Mouse (Mus musculus) forebrain, embryonic 12.5 days (tissue): ENCODE data around the gene Gm11568. TPM values are rescaled to one million over a fixed set of nuclear protein-coding genes. Genes with fewer than 3 reads are reported as not detected.
A peak's percentile ranks its signal among the peaks of the same experiment; 100 is the strongest.
"Not testable (repeated sequence)": the region's sequence is repeated elsewhere in the genome, so short reads cannot be mapped to it uniquely, and the experiment has no call there.

ENCODE experiments used
- ATAC-seq: fragments of 200-750 bp; cut with Nextera tagmentation; 2 replicates; pipeline ENCODE4 v1.8.0; 2017; ENCODE audit warnings: moderate TSS enrichment; ENCODE audit not compliant: low FRiP score
- H3K27ac ChIP-seq: fragments of 300-500 bp; sonication (generic); 2 replicates; pipeline ENCODE4 v1.5.1; 2016; ENCODE audit warnings: mild to moderate bottlenecking
- H3K27me3 ChIP-seq: fragments of 300-500 bp; sonication (generic); 2 replicates; pipeline ENCODE4 v1.6.1; 2016; ENCODE audit warnings: mild to moderate bottlenecking
- H3K36me3 ChIP-seq: fragments of 300-500 bp; sonication (generic); replicated peaks from 2 replicates; pipeline ENCODE4 v1.6.1; 2016; ENCODE audit warnings: mild to moderate bottlenecking
- H3K4me1 ChIP-seq: fragments of 300-500 bp; sonication (generic); 2 replicates; pipeline ENCODE4 v1.6.1; 2016
- H3K4me2 ChIP-seq: fragments of 300-500 bp; sonication (generic); 2 replicates; pipeline ENCODE4 v1.6.1; 2016; ENCODE audit warnings: mild to moderate bottlenecking, moderate library complexity
- H3K4me3 ChIP-seq: fragments of 300-500 bp; sonication (generic); replicated peaks from 2 replicates; pipeline ENCODE4 v1.5.1; 2016; ENCODE audit warnings: mild to moderate bottlenecking
- H3K9ac ChIP-seq: fragments of 300-500 bp; sonication (generic); 2 replicates; pipeline ENCODE4 v1.6.1; 2016; ENCODE audit warnings: mild to moderate bottlenecking
- H3K9me3 ChIP-seq: fragments of 300-500 bp; sonication (generic); 2 replicates; pipeline ENCODE4 v1.6.1; 2016
- WGBS: fragments of 180-500 bp; shearing (Covaris S2); methylation state at CpG from one replicate; pipeline ENCODE4 v1.1.7; 2016; 5-methylcytosine and 5-hydroxymethylcytosine counted together
- polyA plus RNA-seq: library from polyadenylated mRNA; unstranded; fragments of >200 nt; fragmentation: Nextera tagmentation; extraction: Ambion mirVana; gene quantifications from 2 replicates; pipeline ENCODE4 v1.2.1, GENCODE M21; 2016

The Gm11568 gene
- not detected in 2 replicates for polyA plus RNA-seq

DNA sequence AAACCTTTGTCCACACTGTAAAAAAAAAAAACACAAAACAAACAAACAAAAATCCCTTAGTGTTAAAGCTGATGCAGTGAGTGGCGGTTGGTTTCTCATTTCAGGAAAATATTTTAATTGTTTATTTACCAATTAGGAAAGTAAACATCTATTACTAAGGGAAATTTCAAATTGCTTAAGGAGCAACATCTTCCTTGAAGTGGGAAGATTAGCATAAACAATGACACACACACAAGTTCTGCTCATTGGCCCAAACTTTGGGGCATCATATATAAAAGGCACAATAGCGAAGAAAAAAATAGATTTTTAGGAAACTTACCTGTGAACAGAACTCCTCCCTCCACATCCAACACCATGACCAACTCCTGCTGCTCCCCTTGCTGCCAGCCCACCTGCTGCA, at the start of gene Gm11568:
TSS of gene Gm11568 (plus strand) at position 301 of the 400 bp plus-strand sequence.
- no peaks in the 10 kb centered on the region for H3K36me3 ChIP-seq
- H3K9me3 ChIP-seq, result no peaks in the 10 kb centered on the region
- H3K9ac ChIP-seq, result no peak within 1 kb of the TSS
- 88% methylated on average over 2 of the region's 2 CpGs for WGBS
- no peak for ATAC-seq
- no peak within 1 kb of the TSS for H3K27ac ChIP-seq
- no peak within 1 kb of the TSS for H3K4me2 ChIP-seq
- H3K4me1 ChIP-seq, result no peaks in the 10 kb centered on the region
- H3K27me3 ChIP-seq, result no peaks in the 10 kb centered on the region
- H3K4me3 ChIP-seq, result no peak within 1 kb of the TSS

DNA sequence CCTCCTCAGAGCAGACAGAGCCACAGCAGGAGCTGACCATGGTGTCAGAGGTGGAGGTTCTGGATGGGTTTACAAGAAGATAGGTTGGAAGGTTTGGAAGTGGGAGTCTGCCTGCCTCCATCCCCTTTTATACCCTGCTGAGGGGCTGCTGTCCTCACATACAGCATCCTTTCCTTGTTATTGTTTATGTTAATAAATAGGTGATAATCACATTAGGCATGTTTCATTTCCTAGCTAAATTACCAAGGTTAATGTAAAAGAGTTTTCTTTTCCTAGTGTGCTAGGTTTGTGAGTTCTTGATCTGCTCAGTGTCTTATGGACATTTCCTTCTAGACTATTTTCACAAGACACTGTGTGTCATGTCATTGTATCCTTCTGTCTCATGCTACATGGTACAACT, 47.9 kb upstream of the Gm11568 start, which contains the start of gene Krtap4-13:
TSS of gene Krtap4-13 (minus strand) at position 101 of the 400 bp plus-strand sequence.
- not testable (repeated sequence) for H3K36me3 ChIP-seq, H3K9ac ChIP-seq, H3K4me1 ChIP-seq, H3K27me3 ChIP-seq, H3K27ac ChIP-seq, H3K9me3 ChIP-seq, ATAC-seq, H3K4me2 ChIP-seq, H3K4me3 ChIP-seq

DNA sequence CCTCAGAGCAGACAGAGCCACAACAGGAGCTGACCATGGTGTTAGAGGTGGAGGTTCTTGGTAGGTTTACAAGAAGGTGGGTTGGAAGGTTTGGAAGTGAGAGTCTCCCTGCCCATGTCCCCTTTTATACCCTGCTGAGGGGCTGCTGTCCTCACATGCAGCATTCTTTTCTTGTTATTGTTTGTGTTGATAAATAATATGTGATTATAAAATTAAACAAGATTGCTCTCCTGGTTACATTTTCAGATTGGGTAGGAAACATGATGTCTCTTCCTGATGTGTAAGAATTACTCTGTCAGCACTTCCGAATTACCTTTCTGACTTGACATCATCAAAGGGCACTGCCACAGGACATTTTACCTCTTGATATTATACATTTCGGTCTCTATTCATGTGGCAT, 42.2 kb upstream of the Gm11568 start, which contains the start of gene Gm11564:
TSS of gene Gm11564 (minus strand) at position 101 of the 400 bp plus-strand sequence.
- H3K4me2 ChIP-seq, H3K4me3 ChIP-seq, H3K9me3 ChIP-seq, ATAC-seq, H3K9ac ChIP-seq, H3K4me1 ChIP-seq, H3K36me3 ChIP-seq, H3K27me3 ChIP-seq: not testable (repeated sequence)
- 0 out of 2 replicates have a peak within 1 kb of the TSS, but pooled peaks have one; percentile 13 for H3K27ac ChIP-seq
- 86% methylated on average over 2 of the region's 2 CpGs for WGBS

DNA sequence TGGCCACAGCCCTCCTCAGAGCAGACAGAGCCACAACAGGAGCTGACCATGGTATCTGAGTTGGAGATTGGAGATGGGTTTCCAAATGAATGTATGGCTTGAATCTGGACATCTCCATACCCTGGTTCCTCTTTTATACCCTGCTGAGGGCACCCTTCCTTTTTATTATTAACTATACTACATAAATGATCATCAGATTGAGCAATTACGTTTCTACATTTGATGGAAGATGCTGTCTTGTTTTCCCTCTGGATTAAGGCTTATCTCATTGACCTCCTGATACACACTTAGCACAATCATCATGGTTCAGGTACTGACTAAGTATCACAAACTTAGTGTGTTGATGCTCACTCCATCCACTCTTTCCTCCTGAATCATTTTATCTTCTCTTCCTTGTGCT, 19.8 kb upstream of the Gm11568 start, which contains the start of gene 2300003K06Rik:
TSS of gene 2300003K06Rik (minus strand) at position 101 of the 400 bp plus-strand sequence.
- WGBS, result 87% methylated on average over 1 of the region's 1 CpGs
- Histone ChIP-seq H3K36me3 (no peaks in the 10 kb centered on the region), H3K27ac (no peak within 1 kb of the TSS), H3K9me3 (no peaks in the 10 kb centered on the region), H3K4me3 (no peak within 1 kb of the TSS), H3K9ac (no peak within 1 kb of the TSS), H3K4me1 (peaks cover 8% of the 10 kb centered on the region; the same call in 1 of the 2 replicates), H3K27me3 (no peaks in the 10 kb centered on the region), H3K4me2 (no peak within 1 kb of the TSS)
- no peak for ATAC-seq

DNA sequence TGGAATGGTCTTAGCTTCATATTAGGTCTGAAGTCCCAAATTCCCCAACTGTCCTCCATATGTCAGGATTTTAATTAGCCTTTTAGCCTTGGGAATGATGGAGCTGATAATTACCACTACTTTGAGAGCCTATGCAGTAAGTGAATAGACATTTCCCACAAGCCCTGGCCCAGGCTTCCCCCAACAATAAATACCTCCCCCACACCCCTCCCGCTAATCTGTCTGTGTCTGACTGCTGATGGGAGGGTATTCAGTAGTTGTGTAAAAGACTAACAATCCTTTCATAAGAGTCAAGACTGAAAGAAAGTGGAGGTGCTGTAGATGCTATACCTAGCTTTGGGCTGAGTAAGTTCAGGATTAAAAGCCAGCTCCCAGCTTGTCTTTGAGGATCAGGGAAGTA, 15.5 kb upstream of the Gm11568 start:
- no peaks in the 10 kb centered on the region for H3K27me3 ChIP-seq
- 44% methylated on average over 1 of the region's 1 CpGs for WGBS
- no peak; the same call in 1 of the 2 replicates for ATAC-seq

DNA sequence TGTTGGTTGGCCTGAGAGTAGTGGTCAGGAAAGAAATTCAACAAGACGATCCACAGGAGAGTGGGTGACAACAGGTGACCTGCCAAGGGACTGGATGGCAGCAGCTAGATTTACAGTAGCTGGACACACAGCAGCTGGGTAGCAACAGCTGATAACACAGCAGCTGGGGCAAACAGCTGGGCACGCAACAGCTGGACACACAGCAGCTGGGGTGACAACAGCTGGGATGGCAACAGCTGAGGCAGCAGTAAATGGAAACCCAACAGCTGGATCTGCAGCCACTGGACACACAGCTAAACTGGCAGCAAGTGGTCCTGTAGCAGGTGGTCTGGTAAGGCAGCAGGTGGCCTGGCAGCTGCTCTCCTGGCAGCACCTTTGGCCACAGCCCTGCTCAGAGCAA, 11.0 kb upstream of the Gm11568 start:
- Histone ChIP-seq H3K4me1 (peaks cover 8% of the 10 kb centered on the region; the same call in 1 of the 2 replicates), H3K9ac (no peak overlapping the region)
- WGBS, result 90% methylated on average over 2 of the region's 2 CpGs

More for the DNA sequence above, 15.5 kb upstream of the Gm11568 start:
- H3K9me3 ChIP-seq, result no peaks in the 10 kb centered on the region
- no peaks in the 10 kb centered on the region for H3K36me3 ChIP-seq
- H3K4me2 ChIP-seq, result no peak overlapping the region
- no peak overlapping the region for H3K9ac ChIP-seq
- no peak overlapping the region for H3K27ac ChIP-seq
- H3K4me3 ChIP-seq, result no peak overlapping the region
- peaks cover 8% of the 10 kb centered on the region; the same call in 1 of the 2 replicates for H3K4me1 ChIP-seq

DNA sequence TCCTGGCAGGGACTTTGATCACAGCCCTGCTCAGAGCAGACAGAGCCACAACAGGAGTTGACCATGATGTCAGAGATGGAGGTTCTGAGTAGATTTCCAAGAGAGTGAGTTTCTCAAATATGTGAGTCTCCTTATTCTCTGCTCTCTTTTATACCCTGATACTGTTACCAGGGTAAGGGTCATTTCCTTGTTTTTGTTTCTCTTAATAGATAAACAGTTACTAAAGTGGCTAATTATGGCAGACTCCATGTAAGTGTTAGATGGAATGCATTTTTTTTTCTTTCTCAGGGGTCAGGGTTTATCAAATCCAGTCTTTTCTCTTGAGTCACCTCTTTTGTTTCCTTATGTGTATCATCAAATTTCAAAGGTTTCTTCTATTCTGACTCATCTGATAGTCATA, 6.2 kb upstream of the Gm11568 start, which contains the start of gene Krtap4-16:
TSS of gene Krtap4-16 (minus strand) at position 101 of the 400 bp plus-strand sequence.
- Histone ChIP-seq H3K9ac (no peak within 1 kb of the TSS), H3K27me3 (no peaks in the 10 kb centered on the region), H3K4me1 (no peaks in the 10 kb centered on the region), H3K4me3 (no peak within 1 kb of the TSS), H3K9me3 (no peaks in the 10 kb centered on the region), H3K36me3 (no peaks in the 10 kb centered on the region), H3K27ac (peak within 1 kb of the TSS; percentile 42; the same call in 1 of the 2 replicates), H3K4me2 (no peak within 1 kb of the TSS)
- no peak for ATAC-seq

More for the DNA sequence above, 11.0 kb upstream of the Gm11568 start:
- ATAC-seq, result no peak
- Histone ChIP-seq H3K36me3 (no peaks in the 10 kb centered on the region), H3K4me3 (no peak overlapping the region), H3K9me3 (no peaks in the 10 kb centered on the region), H3K27me3 (no peaks in the 10 kb centered on the region), H3K27ac (no peak overlapping the region), H3K4me2 (no peak overlapping the region)

DNA sequence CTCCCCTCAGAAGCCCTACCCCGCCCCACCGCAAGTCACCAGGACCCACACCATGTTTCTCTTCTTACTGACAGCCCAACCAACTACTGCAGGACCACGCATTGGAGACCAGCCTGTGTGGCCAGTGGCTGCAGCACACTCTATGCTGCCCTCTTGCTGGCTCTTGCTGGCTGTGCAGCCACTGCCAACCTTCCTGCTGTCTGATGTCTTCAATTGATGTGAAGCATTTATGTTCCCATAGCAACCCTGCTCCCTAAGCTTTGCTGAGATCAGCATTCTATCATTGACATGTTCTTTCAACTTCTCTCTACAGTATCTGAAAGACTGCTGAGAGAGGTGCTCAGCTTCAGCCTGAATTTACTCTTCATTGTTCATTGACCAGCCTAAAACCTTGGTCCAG, 3.6 kb upstream of the Gm11568 start:
- 60% methylated on average over 3 of the region's 3 CpGs for WGBS
- H3K27ac ChIP-seq, result no peak overlapping the region
- H3K9ac ChIP-seq, result no peak overlapping the region
- no peak overlapping the region for H3K4me3 ChIP-seq
- no peak overlapping the region for H3K4me2 ChIP-seq
- H3K9me3 ChIP-seq, result no peaks in the 10 kb centered on the region
- H3K4me1 ChIP-seq, result no peaks in the 10 kb centered on the region
- H3K36me3 ChIP-seq, result no peaks in the 10 kb centered on the region
- H3K27me3 ChIP-seq, result no peaks in the 10 kb centered on the region
- no peak for ATAC-seq

DNA sequence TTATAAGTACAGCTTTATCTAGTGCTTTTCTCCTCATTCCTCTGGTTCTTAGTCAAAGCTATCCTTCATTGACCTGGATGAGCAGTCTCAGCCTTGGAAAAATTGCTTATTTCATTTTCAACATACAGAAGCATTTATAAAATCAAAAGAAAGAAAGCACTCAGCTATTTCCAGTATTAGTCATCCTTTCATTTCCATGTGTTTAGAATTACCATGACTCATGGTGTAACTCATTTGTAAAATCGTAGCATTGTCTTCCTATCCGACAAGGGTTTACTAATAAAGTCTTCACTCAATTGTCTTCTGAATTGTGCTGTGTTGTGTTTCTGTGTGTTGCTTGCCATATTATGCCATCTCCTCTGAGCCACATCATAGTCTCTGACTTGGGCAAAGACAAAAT, 1.0 kb downstream of the Gm11568 start:
- Histone ChIP-seq H3K27me3 (no peaks in the 10 kb centered on the region), H3K4me2 (no peak overlapping the region), H3K9me3 (no peaks in the 10 kb centered on the region), H3K4me1 (no peaks in the 10 kb centered on the region), H3K27ac (no peak overlapping the region), H3K36me3 (no peaks in the 10 kb centered on the region), H3K4me3 (no peak overlapping the region), H3K9ac (no peak overlapping the region)
- WGBS, result 75% methylated on average over 2 of the region's 2 CpGs
- no peak for ATAC-seq

DNA sequence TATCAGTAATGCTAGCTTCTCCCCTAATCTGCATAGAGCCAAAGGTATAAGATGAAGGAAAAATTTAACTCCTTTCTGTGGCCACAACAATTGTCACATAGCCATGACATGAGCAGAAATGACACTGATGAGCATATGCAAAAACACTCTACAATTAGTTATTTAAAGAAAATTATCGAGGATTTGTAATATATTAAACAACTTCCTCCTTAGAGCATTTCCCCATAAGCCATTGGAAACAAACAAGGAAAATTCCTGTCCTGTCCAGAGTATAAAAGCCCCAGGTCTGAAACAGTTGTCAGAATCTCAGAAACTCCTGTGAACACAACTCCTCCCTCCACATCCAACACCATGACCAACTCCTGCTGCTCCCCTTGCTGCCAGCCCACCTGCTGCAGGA, 6.5 kb downstream of the Gm11568 start, which contains the start of gene Gm11559:
TSS of gene Gm11559 (plus strand) at position 301 of the 400 bp plus-strand sequence.
- H3K36me3 ChIP-seq, H3K27ac ChIP-seq, H3K4me2 ChIP-seq, H3K4me1 ChIP-seq, ATAC-seq, H3K4me3 ChIP-seq, H3K27me3 ChIP-seq, H3K9me3 ChIP-seq, H3K9ac ChIP-seq: not testable (repeated sequence)
- 73% methylated on average over 1 of the region's 1 CpGs for WGBS

DNA sequence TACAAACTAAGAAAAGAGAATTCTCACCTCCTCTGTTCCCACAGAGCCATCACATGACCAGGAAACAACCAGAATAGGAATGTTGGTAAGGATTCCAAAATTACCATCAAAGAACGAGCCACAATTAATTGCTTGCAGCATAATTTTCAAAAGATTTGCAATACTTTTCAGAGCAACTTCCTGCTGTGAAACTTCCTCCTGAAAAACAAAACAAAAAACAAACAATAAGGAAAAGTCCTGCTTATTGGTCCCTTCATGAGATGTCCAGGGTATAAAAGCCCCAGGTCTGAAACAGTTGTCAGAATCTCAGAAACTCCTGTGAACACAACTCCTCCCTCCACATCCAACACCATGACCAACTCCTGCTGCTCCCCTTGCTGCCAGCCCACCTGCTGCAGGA, 15.4 kb downstream of the Gm11568 start, which contains the start of gene Krtap9-1:
TSS of gene Krtap9-1 (plus strand) at position 301 of the 400 bp plus-strand sequence.
- not testable (repeated sequence) for H3K4me1 ChIP-seq, H3K9me3 ChIP-seq, H3K9ac ChIP-seq, H3K4me3 ChIP-seq, H3K27me3 ChIP-seq, H3K36me3 ChIP-seq, H3K4me2 ChIP-seq, ATAC-seq
- H3K27ac ChIP-seq, result 0 out of 2 replicates have a peak within 1 kb of the TSS, but pooled peaks have one; percentile 25
- WGBS, result 70% methylated on average over 1 of the region's 1 CpGs

DNA sequence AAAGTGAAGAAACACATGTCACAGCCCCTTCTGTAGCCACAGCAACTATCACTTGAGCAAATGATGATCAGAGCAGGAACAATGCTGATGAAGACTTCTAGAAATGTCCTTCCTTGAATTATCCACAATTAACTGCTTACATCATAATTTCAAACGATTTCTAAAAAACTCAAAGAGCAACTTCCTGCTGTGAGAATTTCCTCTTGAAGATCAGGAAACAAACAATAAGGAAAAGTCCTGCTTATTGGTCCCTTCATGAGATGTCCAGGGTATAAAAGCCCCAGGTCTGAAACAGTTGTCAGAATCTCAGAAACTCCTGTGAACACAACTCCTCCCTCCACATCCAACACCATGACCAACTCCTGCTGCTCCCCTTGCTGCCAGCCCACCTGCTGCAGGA, 21.2 kb downstream of the Gm11568 start, which contains the start of gene Gm11567:
TSS of gene Gm11567 (plus strand) at position 301 of the 400 bp plus-strand sequence.
- WGBS, result 65% methylated on average over 1 of the region's 1 CpGs
- ATAC-seq, H3K4me3 ChIP-seq, H3K4me1 ChIP-seq, H3K36me3 ChIP-seq, H3K9ac ChIP-seq, H3K27me3 ChIP-seq, H3K4me2 ChIP-seq, H3K9me3 ChIP-seq, H3K27ac ChIP-seq: not testable (repeated sequence)

DNA sequence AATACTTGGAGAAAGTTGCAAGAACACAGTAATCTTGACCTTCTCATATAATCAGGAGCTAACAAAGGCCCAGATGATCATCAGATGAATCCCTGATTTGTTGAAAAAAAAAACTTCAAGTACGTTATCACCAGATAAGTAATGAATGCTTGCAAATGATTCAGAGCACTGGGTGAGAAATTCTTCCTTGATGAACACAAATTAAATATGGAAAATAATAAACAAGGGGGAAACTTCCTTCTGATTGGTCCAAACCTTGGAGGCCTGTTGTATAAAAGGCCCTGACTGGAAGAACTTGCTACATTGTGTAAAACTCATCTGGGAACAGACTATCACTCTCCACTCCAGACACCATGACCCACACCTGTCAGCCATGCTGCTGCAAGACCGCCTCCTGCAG, 49.9 kb downstream of the Gm11568 start, which contains the start of gene Krtap31-1:
TSS of gene Krtap31-1 (plus strand) at position 301 of the 400 bp plus-strand sequence.
- Histone ChIP-seq H3K36me3 (no peaks in the 10 kb centered on the region), H3K4me1 (no peaks in the 10 kb centered on the region), H3K27ac (no peak within 1 kb of the TSS), H3K27me3 (no peaks in the 10 kb centered on the region), H3K9me3 (no peaks in the 10 kb centered on the region), H3K4me2 (no peak within 1 kb of the TSS), H3K9ac (no peak within 1 kb of the TSS), H3K4me3 (no peak within 1 kb of the TSS)
- 72% methylated on average over 2 of the region's 2 CpGs for WGBS
- no peak for ATAC-seq
